Mouse (Mus musculus): Measurements from ENCODE around the gene Mapk11. TPM values are rescaled to one million over a fixed set of nuclear protein-coding genes. Genes with fewer than 3 reads are reported as not detected.

The Mapk11 gene
- polyA plus RNA-seq, 1 experiment from 2014 or later, result 27.3 TPM

DNA sequence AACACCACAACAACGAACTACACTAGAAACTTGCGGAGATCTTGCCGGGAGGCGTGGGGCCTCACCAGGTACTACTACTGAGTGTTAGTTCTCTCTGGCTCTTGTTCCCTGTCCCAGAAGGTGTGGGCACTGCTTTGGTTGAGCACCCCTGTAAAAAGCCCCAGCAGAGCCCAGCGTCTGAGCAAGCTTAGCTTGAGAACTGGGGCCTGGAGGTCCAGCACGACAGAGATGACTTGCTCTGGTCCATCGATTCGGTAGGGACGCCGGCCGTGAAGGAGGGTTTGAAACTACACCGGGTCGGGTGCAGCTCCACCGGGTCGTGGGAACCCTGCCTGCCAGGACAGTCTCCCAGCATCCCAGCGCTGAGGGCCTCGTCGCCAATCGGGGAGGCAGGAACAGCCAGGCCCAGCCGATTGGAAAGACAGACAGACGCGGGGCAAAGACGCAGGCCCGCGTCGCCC, 30.7 kb upstream of the Mapk11 start:
- under 1% methylated on average over 25 of the region's 26 CpGs for WGBS
- 0 out of 2 replicates have a peak, but pooled peaks cover 6% of the 10 kb centered on the region for H3K36me3 ChIP-seq
- no peak for ATAC-seq (ENCODE audit: low FRiP score, low read depth)
- H3K4me3 ChIP-seq, result peak overlapping the region; percentile 66
- no peaks in the 10 kb centered on the region for H3K9me3 ChIP-seq
- peaks cover 75% of the 10 kb centered on the region for H3K4me1 ChIP-seq (replicated peaks)
- H3K27ac ChIP-seq (replicated peaks), result peak overlapping the region; percentile 95
- H3K4me2 ChIP-seq, result peak overlapping the region; percentile 91
- H3K27me3 ChIP-seq, result no peaks in the 10 kb centered on the region
- peak overlapping the region; percentile 85 for H3K9ac ChIP-seq

DNA sequence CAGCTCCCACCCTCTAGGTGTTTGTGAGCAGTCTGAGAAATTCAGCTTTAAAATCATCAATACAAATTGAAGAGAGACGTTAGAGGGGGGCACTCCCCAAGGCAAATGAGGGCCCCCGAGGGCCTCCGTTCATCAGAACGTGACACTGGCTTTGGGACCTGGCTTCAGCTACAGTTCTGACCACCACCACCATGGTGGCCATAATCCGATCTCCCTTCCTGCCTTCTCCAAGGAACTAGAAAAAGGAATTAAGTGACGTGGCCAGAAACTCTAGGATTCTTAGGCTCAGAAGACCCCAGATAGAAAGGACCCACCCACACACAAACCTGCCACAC, 30.2 kb upstream of the Mapk11 start:
- peak overlapping the region; percentile 95 for H3K27ac ChIP-seq (replicated peaks)
- H3K4me2 ChIP-seq, result peak overlapping the region; percentile 91
- 0 out of 2 replicates have a peak, but pooled peaks cover under 1% of the 10 kb centered on the region for H3K36me3 ChIP-seq
- no peaks in the 10 kb centered on the region for H3K27me3 ChIP-seq
- H3K4me3 ChIP-seq, result peak overlapping the region; percentile 66
- 1% methylated on average over 6 of the region's 6 CpGs for WGBS
- H3K9ac ChIP-seq, result peak overlapping the region; percentile 85
- ATAC-seq (ENCODE audit: low FRiP score, low read depth), result no peak
- H3K9me3 ChIP-seq, result no peaks in the 10 kb centered on the region
- peaks cover 76% of the 10 kb centered on the region for H3K4me1 ChIP-seq (replicated peaks)

DNA sequence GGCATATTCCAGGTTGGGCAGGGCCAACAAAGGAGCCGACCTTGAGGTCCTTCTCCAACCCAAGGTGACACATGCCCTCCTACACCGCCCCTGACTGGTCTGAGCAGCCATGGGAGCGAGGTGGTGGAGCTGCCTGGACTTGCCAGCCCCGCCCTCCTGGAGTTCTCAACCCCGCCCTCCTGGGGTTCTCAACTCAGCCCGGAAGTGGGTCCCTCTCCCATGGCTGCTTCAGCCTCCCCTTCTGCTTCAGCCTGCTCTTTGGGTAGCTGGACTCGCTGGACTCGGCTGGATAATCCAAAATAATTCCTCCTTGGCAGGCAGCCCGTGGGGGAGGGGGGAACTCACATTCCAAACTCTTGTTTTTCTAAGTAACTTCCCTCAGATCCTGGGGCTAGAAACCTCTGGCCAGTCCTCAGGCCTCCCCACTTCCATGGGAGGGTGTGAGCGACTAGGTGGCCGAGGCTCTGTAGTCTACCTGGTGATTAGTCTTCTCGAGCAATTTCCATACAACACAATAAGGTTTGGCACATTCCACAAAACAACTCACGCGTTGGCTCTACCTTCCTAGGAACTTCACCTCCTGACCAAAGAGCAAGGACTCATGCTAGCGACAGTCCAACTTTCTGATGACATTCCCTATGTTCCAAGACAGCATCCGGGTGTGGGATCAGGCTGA, 29.7 kb upstream of the Mapk11 start:
- peaks cover 78% of the 10 kb centered on the region for H3K4me1 ChIP-seq (replicated peaks)
- peak overlapping the region; percentile 95 for H3K27ac ChIP-seq (replicated peaks)
- H3K4me2 ChIP-seq, result peak overlapping the region; percentile 91
- H3K9me3 ChIP-seq, result no peaks in the 10 kb centered on the region
- ATAC-seq (ENCODE audit: low FRiP score, low read depth), result no peak
- H3K4me3 ChIP-seq, result peak overlapping the region; percentile 66
- peak overlapping the region; percentile 85 for H3K9ac ChIP-seq
- no peaks in the 10 kb centered on the region for H3K27me3 ChIP-seq
- no peaks in the 10 kb centered on the region for H3K36me3 ChIP-seq
- 2% methylated on average over 16 of the region's 16 CpGs for WGBS

DNA sequence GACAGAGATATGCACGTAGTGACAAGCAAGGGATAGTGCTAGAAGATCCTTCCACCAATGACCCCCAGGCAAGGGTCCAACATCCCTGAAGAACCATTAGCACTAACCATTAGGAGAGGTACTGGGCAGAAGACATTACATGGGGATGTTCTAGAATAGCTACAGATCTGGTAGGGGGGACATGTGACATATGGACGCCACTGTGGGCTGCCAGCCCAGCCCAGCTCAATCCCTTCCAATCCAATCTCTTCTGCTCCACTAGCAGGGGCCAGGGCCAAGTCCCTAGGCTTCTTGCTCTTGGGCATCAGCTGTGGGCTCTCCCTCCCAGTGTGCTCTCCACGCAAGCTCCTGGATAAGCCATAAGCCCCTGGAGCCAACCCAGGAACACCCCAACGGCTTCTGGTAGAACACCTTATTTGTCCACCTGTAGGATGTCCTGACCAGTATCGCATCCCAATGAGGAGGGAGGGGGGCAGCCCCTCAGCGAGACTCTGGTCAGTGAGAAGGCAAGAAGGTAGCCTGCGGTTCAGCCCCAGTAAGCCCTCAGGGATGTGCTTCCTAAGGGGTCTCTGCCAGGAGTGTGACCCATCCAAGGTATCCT, 28.9 kb upstream of the Mapk11 start:
- H3K27me3 ChIP-seq, result no peaks in the 10 kb centered on the region
- 60% methylated on average over 7 of the region's 7 CpGs for WGBS

DNA sequence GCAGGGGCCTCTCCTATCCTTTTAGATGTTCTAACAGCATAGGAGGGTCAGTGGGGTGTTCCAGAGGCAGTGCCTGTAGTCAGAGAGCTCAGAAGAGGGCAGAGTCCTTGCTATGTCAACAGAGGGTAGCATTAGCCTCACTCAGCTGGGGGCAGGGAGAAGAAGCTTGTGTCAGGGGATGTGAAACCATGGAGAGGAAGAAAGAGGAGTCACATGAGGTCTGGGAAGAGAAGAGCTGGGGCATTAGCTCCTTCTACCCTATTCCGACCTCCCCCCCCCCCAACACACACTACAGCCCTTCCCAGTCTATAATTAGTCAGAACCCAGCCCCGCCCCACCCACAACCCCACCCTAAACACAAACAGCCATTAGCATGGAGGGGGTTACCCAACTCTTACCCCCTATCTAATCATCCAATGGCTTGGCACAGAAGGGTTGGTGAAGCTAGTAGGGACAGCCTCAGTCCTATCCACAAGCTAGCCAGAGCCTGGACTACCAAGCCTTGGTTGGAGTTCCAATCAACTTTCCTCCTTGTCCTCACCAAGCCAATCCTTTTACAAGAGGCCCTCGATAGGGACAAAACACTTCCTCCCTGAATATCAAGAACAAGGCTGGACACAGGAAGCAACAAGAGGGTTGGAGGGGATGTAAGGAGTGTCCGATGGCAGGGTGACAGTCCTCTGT, 28.3 kb upstream of the Mapk11 start:
- Histone ChIP-seq H3K4me1 (replicated peaks) (peaks cover 89% of the 10 kb centered on the region), H3K27me3 (no peaks in the 10 kb centered on the region), H3K36me3 (no peaks in the 10 kb centered on the region), H3K27ac (replicated peaks) (peak overlapping the region; percentile 95), H3K9me3 (no peaks in the 10 kb centered on the region), H3K4me3 (peak overlapping the region; percentile 66; the same call in 1 of the 2 replicates), H3K4me2 (peak overlapping the region; percentile 91), H3K9ac (no peak overlapping the region; the same call in 1 of the 2 replicates)
- no peak for ATAC-seq (ENCODE audit: low FRiP score, low read depth)
- 68% methylated on average over 4 of the region's 4 CpGs for WGBS

More for the DNA sequence above, 28.9 kb upstream of the Mapk11 start:
- Histone ChIP-seq H3K36me3 (no peaks in the 10 kb centered on the region), H3K4me1 (replicated peaks) (peaks cover 84% of the 10 kb centered on the region), H3K4me2 (peak overlapping the region; percentile 91), H3K9ac (no peak overlapping the region), H3K27ac (replicated peaks) (peak overlapping the region; percentile 95; the same call in 1 of the 2 replicates), H3K4me3 (peak overlapping the region; percentile 66), H3K9me3 (no peaks in the 10 kb centered on the region)
- ATAC-seq (ENCODE audit: low FRiP score, low read depth), result no peak

DNA sequence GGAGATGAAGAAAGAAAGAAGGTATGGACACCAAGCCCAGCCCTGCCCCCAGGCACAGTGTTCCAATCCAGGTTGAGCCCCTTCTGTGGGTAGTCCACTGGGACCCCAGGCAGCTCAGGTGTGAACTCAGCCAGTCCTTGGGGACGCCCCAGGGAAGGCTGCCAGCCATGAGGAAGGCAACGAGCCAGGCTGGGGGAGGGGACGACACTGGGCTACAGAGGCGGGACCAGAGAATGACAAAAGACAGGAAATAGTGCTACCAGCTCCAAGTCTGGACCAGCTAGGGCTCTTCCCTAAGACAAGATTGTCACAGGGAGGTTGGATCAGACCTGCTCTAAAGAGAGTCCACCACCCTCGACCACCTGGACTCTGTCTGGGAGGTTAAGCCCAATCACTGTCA, 27.7 kb upstream of the Mapk11 start:
- WGBS, result 8% methylated on average over 5 of the region's 5 CpGs
- Histone ChIP-seq H3K27me3 (no peaks in the 10 kb centered on the region), H3K4me1 (replicated peaks) (peaks cover 89% of the 10 kb centered on the region), H3K27ac (replicated peaks) (peak overlapping the region; percentile 61), H3K4me3 (no peak overlapping the region), H3K9me3 (no peaks in the 10 kb centered on the region), H3K4me2 (peak overlapping the region; percentile 91), H3K36me3 (no peaks in the 10 kb centered on the region), H3K9ac (no peak overlapping the region; the same call in 1 of the 2 replicates)
- no peak for ATAC-seq (ENCODE audit: low FRiP score, low read depth)

DNA sequence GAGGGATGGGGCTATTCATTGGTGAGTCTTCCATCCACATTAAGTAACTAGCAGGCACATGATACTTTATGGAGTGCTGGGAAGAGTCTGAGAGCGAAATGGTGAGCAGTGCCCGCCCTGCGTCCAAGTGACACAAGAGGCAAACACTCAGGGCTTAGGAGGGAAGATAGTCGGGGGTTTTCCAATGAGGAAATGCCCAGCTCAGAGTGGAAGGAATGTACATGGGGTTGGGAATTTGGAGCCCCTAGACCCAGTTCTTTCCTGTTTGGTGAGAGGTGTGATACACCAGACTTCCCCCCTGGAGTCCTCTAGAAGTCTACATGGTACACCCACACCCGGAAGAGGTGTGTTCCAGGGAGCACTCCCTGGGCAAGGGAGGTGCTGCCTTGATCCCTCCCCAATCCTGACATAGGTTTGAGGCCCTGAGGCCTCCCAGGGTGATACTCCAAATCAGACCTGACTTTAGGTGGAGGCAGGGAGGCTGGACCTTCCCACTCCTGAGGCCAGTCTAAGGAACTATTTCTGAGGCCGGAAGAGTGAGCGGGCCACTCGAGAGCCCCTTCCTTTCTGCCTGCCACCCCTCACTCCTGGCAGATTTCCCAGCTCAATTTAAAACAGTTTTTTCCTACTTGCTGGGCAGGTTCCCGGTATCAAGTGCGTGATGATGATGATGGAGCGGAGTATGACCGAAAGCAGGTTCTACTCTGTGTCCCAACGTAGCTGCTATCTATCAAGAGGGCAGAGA, 26.2 kb upstream of the Mapk11 start:
- no peak for ATAC-seq (ENCODE audit: low FRiP score, low read depth)
- no peak overlapping the region for H3K4me2 ChIP-seq
- H3K4me3 ChIP-seq, result no peak overlapping the region
- H3K27ac ChIP-seq (replicated peaks), result no peak overlapping the region
- H3K9ac ChIP-seq, result no peak overlapping the region
- no peaks in the 10 kb centered on the region for H3K27me3 ChIP-seq
- H3K9me3 ChIP-seq, result no peaks in the 10 kb centered on the region
- 65% methylated on average over 13 of the region's 13 CpGs for WGBS
- H3K36me3 ChIP-seq, result no peaks in the 10 kb centered on the region
- H3K4me1 ChIP-seq (replicated peaks), result peaks cover 90% of the 10 kb centered on the region

DNA sequence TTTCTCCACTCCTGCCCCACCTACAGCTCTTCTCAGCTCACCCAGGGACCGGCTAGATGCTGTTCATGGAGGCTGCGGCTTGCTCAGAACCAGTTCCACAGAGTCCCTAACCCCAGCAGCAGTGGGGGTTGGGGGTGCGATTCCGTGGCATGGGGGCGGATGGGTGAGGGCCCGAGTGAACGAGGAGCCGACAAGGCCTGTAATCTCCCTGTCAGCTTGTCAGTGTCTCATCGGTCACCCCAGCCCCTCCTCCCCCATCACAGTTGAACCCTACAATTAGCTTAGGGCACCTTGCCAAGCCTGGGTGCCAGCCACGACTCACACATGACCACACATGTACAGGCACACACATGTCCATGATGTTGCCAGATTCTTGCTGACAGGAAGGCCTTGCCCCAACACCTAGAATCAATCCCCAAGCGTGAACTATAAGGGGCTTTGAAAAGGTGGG, 25.5 kb upstream of the Mapk11 start:
- Histone ChIP-seq H3K27me3 (no peaks in the 10 kb centered on the region), H3K27ac (replicated peaks) (no peak overlapping the region), H3K9ac (no peak overlapping the region), H3K4me1 (replicated peaks) (peaks cover 97% of the 10 kb centered on the region), H3K4me2 (peak overlapping the region; percentile 99; the same call in 1 of the 2 replicates), H3K36me3 (no peaks in the 10 kb centered on the region), H3K4me3 (no peak overlapping the region), H3K9me3 (no peaks in the 10 kb centered on the region)
- no peak for ATAC-seq (ENCODE audit: low FRiP score, low read depth)
- 52% methylated on average over 11 of the region's 11 CpGs for WGBS

DNA sequence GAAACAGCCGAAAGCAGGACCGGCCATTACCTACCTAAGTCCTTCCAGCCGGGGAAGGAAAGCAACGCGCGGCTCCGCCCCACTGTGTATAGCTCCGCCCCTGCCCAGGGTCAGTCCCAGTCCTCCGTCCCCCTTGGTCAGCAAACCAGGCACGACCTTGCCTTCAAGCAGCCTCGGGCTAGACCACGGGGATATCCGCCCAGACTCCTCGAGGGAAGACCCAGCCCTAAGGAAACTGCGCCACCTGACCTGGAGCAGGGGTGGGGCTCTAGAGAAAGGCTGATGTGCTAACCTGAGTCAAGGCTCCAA, 24.4 kb upstream of the Mapk11 start:
- peaks cover 98% of the 10 kb centered on the region for H3K4me1 ChIP-seq (replicated peaks)
- peak; percentile 32; the same call in 1 of the 2 replicates for ATAC-seq (ENCODE audit: low FRiP score, low read depth)
- peak overlapping the region; percentile 60 for H3K9ac ChIP-seq
- peaks cover 5% of the 10 kb centered on the region; the same call in 1 of the 2 replicates for H3K36me3 ChIP-seq
- no peaks in the 10 kb centered on the region for H3K9me3 ChIP-seq
- no peaks in the 10 kb centered on the region for H3K27me3 ChIP-seq
- under 1% methylated on average over 15 of the region's 15 CpGs for WGBS
- peak overlapping the region; percentile 99 for H3K4me2 ChIP-seq
- peak overlapping the region; percentile 51 for H3K4me3 ChIP-seq
- H3K27ac ChIP-seq (replicated peaks), result peak overlapping the region; percentile 80; the same call in 1 of the 2 replicates

DNA sequence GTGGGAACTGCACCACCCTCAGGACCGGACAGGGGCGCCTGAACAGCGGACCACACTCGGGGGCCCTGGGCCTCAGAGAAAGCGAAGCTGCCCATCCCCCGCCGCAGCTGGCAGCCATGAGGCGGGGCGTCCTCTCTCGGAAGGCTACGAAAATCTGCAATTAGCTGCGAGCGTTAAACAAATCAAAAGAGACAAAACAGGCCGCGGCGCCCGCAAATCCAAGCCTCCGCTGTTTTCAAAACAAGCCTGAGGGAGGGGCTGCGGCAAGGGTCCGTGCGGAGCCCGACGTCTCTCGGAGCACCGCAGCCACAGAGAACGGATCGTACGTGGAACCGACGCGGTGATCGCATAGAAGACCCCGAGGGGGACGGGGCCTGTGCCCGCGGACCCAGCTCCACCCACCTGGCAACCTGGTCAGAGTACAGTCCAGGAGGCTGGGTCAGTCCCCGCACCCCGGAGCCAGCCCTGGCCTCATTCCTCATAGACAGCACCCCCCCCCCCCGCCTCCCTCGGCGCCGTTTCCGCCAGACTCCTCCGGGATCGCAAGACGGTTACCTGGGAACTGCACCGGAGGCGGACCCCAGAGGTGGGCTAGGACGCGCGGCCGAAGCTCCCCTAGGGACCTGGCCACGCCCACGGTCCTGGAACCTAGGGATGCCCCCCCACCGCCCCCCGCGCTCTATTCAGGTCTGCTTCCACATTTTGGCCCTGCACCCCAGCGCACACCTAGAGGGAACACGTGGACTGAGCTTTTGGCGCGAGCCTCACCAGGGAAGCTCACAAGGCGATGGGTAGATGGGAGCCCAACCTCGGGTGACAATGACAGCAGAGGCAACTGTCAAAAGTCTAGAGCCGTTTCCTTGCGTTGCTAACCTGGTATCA, 23.8 kb upstream of the Mapk11 start:
- peaks cover 6% of the 10 kb centered on the region; the same call in 1 of the 2 replicates for H3K36me3 ChIP-seq
- ATAC-seq (ENCODE audit: low FRiP score, low read depth), result peak; percentile 40; the same call in 1 of the 2 replicates
- H3K27me3 ChIP-seq, result no peaks in the 10 kb centered on the region
- H3K4me2 ChIP-seq, result peak overlapping the region; percentile 99
- H3K4me1 ChIP-seq (replicated peaks), result peaks cover 95% of the 10 kb centered on the region
- WGBS, result under 1% methylated on average over 65 of the region's 65 CpGs
- H3K4me3 ChIP-seq, result peak overlapping the region; percentile 51
- H3K9me3 ChIP-seq, result no peaks in the 10 kb centered on the region
- H3K9ac ChIP-seq, result peak overlapping the region; percentile 60
- H3K27ac ChIP-seq (replicated peaks), result peak overlapping the region; percentile 80

All from hindbrain, embryonic 15.5 days (tissue).